Mouse (Mus musculus) MEL (cell line): ENCODE results near the gene Smc3. TPM values are rescaled to one million over a fixed set of nuclear protein-coding genes. Genes with fewer than 3 reads are reported as not detected.

Experiments used
- DNase-seq: peaks from one replicate; pipeline ENCODE4 v3.0.0; 2011; ENCODE audit warnings: low read depth, low spot score
- H3K27ac ChIP-seq: 2 replicates; pipeline ENCODE4 v1.5.1; 2012; ENCODE audit warnings: low read depth, mild to moderate bottlenecking, control low read depth, low read length, moderate library complexity; ENCODE audit not compliant: control insufficient read depth
- H3K27me3 ChIP-seq, 2 experiments: fragments of 150-350 bp in 1 of 2; sonication (generic) in 1 of 2; 2 replicates each; pipeline ENCODE4 v1.6.1; 2012; ENCODE audit warnings: low read length in 2 of 2, mild to moderate bottlenecking in 2 of 2, improper control_type of control experiment in 1 of 2, moderate library complexity in 1 of 2; ENCODE audit not compliant: insufficient read depth in 2 of 2, control insufficient read depth in 1 of 2
- H3K36me3 ChIP-seq, 2 experiments: 2 replicates each; pipeline ENCODE4 v1.6.1; 2012 to 2014; ENCODE audit warnings: low read length in 2 of 2, improper control_type of control experiment in 1 of 2, inconsistent platforms in 1 of 2, mild to moderate bottlenecking in 1 of 2; ENCODE audit not compliant: insufficient read depth in 2 of 2, control insufficient read depth in 1 of 2
- H3K4me1 ChIP-seq, 2 experiments: fragments of 150-350 bp in 1 of 2; sonication (generic) in 1 of 2; 2 replicates each; pipeline ENCODE4 v1.6.1; 2012; ENCODE audit warnings: low read length in 2 of 2, improper control_type of control experiment in 1 of 2, mild to moderate bottlenecking in 1 of 2; ENCODE audit not compliant: insufficient read depth in 2 of 2, control insufficient read depth in 1 of 2
- H3K4me3 ChIP-seq, 2 experiments: fragments of 150-350 bp in 1 of 2; sonication (generic) in 1 of 2; 2 replicates each; pipeline ENCODE4 v1.5.1; 2012; ENCODE audit warnings: low read depth in 2 of 2, low read length in 2 of 2, mild to moderate bottlenecking in 2 of 2, moderate library complexity in 2 of 2, control low read depth in 1 of 2, improper control_type of control experiment in 1 of 2; ENCODE audit not compliant: control insufficient read depth in 1 of 2, insufficient read depth in 1 of 2
- H3K79me2 ChIP-seq: 2 replicates; pipeline ENCODE4 v1.6.1; 2012; ENCODE audit warnings: mild to moderate bottlenecking, low read length, moderate library complexity; ENCODE audit not compliant: control insufficient read depth, poor library complexity, insufficient read depth
- H3K9ac ChIP-seq: 2 replicates; pipeline ENCODE4 v1.6.1; 2012; ENCODE audit warnings: low read depth, mild to moderate bottlenecking, control low read depth, low read length, moderate library complexity; ENCODE audit not compliant: control insufficient read depth, poor library complexity, severe bottlenecking
- H3K9me3 ChIP-seq: fragments of 150-350 bp; sonication (generic); replicated peaks from 2 replicates; pipeline ENCODE4 v1.6.1; 2012; ENCODE audit warnings: mild to moderate bottlenecking, low read length, improper control_type of control experiment, moderate library complexity; ENCODE audit not compliant: insufficient read depth
- CHD1 ChIP-seq: IDR thresholded peaks from 2 replicates; pipeline ENCODE4 v1.6.1; 2012; ENCODE audit warnings: low read depth, mild to moderate bottlenecking, inconsistent platforms, low read length, improper control_type of control experiment
- CHD2 ChIP-seq: IDR thresholded peaks from 2 replicates; pipeline ENCODE4 v1.6.1; 2011; ENCODE audit warnings: low read length, improper control_type of control experiment
- CTCF ChIP-seq, 3 experiments: IDR thresholded peaks in 2 of 3; conservative IDR thresholded peaks in 1 of 3; 2 replicates each; pipeline ENCODE4 v1.5.1; 2011 to 2012; ENCODE audit warnings: low read length in 3 of 3, low read depth in 2 of 3, mild to moderate bottlenecking in 2 of 3, improper control_type of control experiment in 1 of 3, inconsistent platforms in 1 of 3, mixed read lengths in 1 of 3, moderate library complexity in 1 of 3; ENCODE audit not compliant: control insufficient read depth in 1 of 3, insufficient read depth in 1 of 3, poor library complexity in 1 of 3, severe bottlenecking in 1 of 3
- E2F4 ChIP-seq: IDR thresholded peaks from 2 replicates; pipeline ENCODE4 v1.6.1; 2011; ENCODE audit warnings: low read depth, low read length, improper control_type of control experiment, borderline replicate concordance
- ETS1 ChIP-seq: IDR thresholded peaks from 2 replicates; pipeline ENCODE4 v1.6.1; 2012; ENCODE audit warnings: low read depth, mild to moderate bottlenecking, inconsistent platforms, low read length, improper control_type of control experiment, moderate library complexity
- GATA1 ChIP-seq: IDR thresholded peaks from 2 replicates; pipeline ENCODE4 v1.6.1; 2011; ENCODE audit warnings: low read depth, low read length, improper control_type of control experiment
- HCFC1 ChIP-seq: IDR thresholded peaks from 2 replicates; pipeline ENCODE4 v1.6.1; 2012; ENCODE audit warnings: low read depth, mild to moderate bottlenecking, inconsistent platforms, low read length, improper control_type of control experiment, moderate library complexity
- JUND ChIP-seq: IDR thresholded peaks from 2 replicates; pipeline ENCODE4 v1.6.1; 2011; ENCODE audit warnings: low read depth, mild to moderate bottlenecking, improper control_type of control experiment, low read length
- KAT2A ChIP-seq: conservative IDR thresholded peaks from 2 replicates; pipeline ENCODE4 v1.6.1; 2012; ENCODE audit warnings: low read depth, low read length, improper control_type of control experiment, inconsistent platforms
- MAFK ChIP-seq: IDR thresholded peaks from 2 replicates; pipeline ENCODE4 v1.6.1; 2011; ENCODE audit warnings: low read depth, mild to moderate bottlenecking, low read length, improper control_type of control experiment, borderline replicate concordance
- MAX ChIP-seq: IDR thresholded peaks from 2 replicates; pipeline ENCODE4 v1.6.1; 2011; ENCODE audit warnings: low read length, improper control_type of control experiment
- MAZ ChIP-seq: IDR thresholded peaks from 2 replicates; pipeline ENCODE4 v1.6.1; 2012; ENCODE audit warnings: low read depth, mild to moderate bottlenecking, inconsistent platforms, low read length, improper control_type of control experiment
- MYB ChIP-seq: IDR thresholded peaks from 2 replicates; pipeline ENCODE4 v1.6.1; 2011; ENCODE audit warnings: mild to moderate bottlenecking, low read depth, low read length, improper control_type of control experiment
- MYC ChIP-seq: IDR thresholded peaks from 2 replicates; pipeline ENCODE4 v1.6.1; 2011; ENCODE audit warnings: low read depth, mild to moderate bottlenecking, low read length, improper control_type of control experiment, moderate library complexity
- NELFE ChIP-seq: IDR thresholded peaks from 2 replicates; pipeline ENCODE4 v1.6.1; 2011; ENCODE audit warnings: low read depth, low read length, improper control_type of control experiment
- NRF1 ChIP-seq: IDR thresholded peaks from 2 replicates; pipeline ENCODE4 v1.6.1; 2014; ENCODE audit warnings: low read depth, mild to moderate bottlenecking, inconsistent platforms, low read length, improper control_type of control experiment, moderate library complexity; ENCODE audit not compliant: poor library complexity, insufficient read depth, severe bottlenecking
- POLR2A ChIP-seq, 2 experiments: IDR thresholded peaks; 2 replicates each; pipeline ENCODE4 v1.6.1; 2011 to 2012; ENCODE audit warnings: low read length in 2 of 2, mild to moderate bottlenecking in 2 of 2, control low read depth in 1 of 2, improper control_type of control experiment in 1 of 2, low read depth in 1 of 2, moderate library complexity in 1 of 2; ENCODE audit not compliant: control insufficient read depth in 1 of 2, insufficient read depth in 1 of 2, poor library complexity in 1 of 2
- RAD21 ChIP-seq: IDR thresholded peaks from 2 replicates; pipeline ENCODE4 v1.6.1; 2011; ENCODE audit warnings: mild to moderate bottlenecking, low read depth, low read length, improper control_type of control experiment
- RCOR1 ChIP-seq: IDR thresholded peaks from 2 replicates; pipeline ENCODE4 v1.6.1; 2012; ENCODE audit warnings: low read depth, mild to moderate bottlenecking, inconsistent platforms, low read length, improper control_type of control experiment
- SMC3 ChIP-seq: IDR thresholded peaks from 2 replicates; pipeline ENCODE4 v1.6.1; 2011; ENCODE audit warnings: low read depth, low read length, improper control_type of control experiment
- UBTF ChIP-seq: IDR thresholded peaks from 2 replicates; pipeline ENCODE4 v1.6.1; 2012; ENCODE audit warnings: low read depth, mild to moderate bottlenecking, inconsistent platforms, low read length, improper control_type of control experiment, moderate library complexity, borderline replicate concordance; ENCODE audit not compliant: insufficient read depth
- ZC3H11A ChIP-seq: IDR thresholded peaks from 2 replicates; pipeline ENCODE4 v1.6.1; 2012; ENCODE audit warnings: low read depth, mild to moderate bottlenecking, inconsistent platforms, low read length, improper control_type of control experiment
- polyA plus RNA-seq, 2 experiments: library from polyadenylated mRNA; stranded (reverse) in 1 of 2; unstranded in 1 of 2; fragments of >175 nt in 1 of 2; fragments of >200 nt in 1 of 2; gene quantifications; 2 replicates each; pipeline versions ENCODE4 v1.2.1 to v1.2.4; 2012; ENCODE audit warnings: low replicate concordance in 2 of 2, low read depth in 1 of 2; ENCODE audit not compliant: insufficient read length in 2 of 2, insufficient read depth in 1 of 2, missing spikeins in 1 of 2
- total RNA-seq: library from RNA; depleted of rRNA; stranded (reverse); fragments of 300-350 nt; gene quantifications from 2 replicates; pipeline ENCODE4 v1.2.3, GENCODE M21; 2012

The Smc3 gene
- total and polyA plus RNA-seq, 3 experiments = 100 to 129 (median 118) TPM

DNA sequence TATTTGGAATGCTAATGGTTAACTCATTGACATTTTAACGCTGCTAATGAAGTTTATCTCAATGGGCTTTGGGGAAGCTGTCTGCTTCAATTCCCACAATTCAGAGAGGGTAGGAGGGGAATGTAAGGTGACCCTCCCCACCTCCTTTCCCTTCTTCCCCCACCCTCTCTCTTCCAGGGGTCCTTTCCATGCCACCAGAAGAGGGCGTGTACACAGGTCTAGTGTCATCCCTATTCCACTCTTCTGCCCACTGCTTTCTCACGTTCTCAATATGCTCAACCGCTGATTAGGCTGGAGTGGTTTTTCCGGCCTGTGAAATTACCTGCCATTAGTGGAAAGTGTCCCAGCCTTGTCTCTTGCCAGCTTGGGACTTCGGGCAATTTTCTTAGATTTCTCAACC is 43.4 kb upstream of the Smc3 start:
- Histone ChIP-seq H3K9me3 (no peaks in the 10 kb centered on the region), H3K9ac (no peak overlapping the region), H3K79me2 (no peaks in the 10 kb centered on the region), H3K27ac (no peak overlapping the region), H3K36me3 (no peaks in the 10 kb centered on the region), H3K4me1 (no peaks in the 10 kb centered on the region), H3K27me3 (peaks cover 4 to 7% of the 10 kb centered on the region in 2 experiments), H3K4me3 (no peak overlapping the region)
- TF ChIP-seq SMC3 (no peak), MAX (no peak), KAT2A (no peak), MAFK (no peak), NELFE (no peak), HCFC1 (no peak), RAD21 (no peak), POLR2A (IDR thresholded peaks at IDR 0.05; ENCODE audit: control insufficient read depth in 1 of 2, insufficient read depth in 1 of 2, low read depth in 1 of 2, low read length in 2 of 2, poor library complexity in 1 of 2) (no peak), UBTF (no peak), NRF1 (no peak), MYC (no peak)
- no peak for DNase-seq

DNA sequence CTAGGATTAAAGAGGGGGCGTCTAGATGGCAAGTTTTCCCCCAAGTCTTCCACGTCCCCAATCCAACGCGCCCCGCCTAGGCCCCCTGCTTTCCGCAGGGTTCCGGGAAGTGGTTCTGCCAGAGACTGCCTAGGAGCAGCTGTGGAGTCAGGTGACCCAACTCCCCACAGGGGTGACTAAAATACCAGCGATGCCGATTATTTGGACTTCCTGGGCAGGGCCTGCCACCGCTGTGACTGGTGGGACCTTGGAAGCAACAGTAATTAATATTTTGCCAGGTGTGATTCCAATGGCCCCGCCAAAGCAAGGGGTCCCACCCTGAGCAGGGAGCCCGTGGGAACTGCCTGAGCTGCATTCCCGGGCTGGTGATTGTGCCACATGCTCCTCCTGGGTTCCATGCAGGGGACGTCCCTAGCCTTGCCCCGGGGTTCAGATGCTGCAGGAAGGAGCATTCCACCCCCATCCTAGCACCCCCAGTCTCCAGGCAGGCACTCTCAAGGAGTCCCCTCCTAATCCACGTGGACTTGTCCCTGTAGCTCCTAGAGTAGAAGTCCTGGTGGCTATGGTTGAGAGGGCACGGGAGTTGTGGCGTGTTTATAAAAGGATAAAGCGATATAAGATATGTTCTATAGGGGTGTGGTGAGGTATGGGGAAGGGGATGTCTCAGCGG is 42.8 kb upstream of the Smc3 start:
- Histone ChIP-seq H3K36me3 (no peaks in the 10 kb centered on the region), H3K4me1 (no peaks in the 10 kb centered on the region), H3K79me2 (no peaks in the 10 kb centered on the region)
- TF ChIP-seq NRF1 (no peak), ETS1 (no peak), NELFE (no peak), MYB (no peak), SMC3 (no peak), CHD1 (no peak)
- TF ChIP-seq, all 39 proteins: peak for 0
- no peak for DNase-seq
- no peaks in the 10 kb centered on the region for H3K9me3 ChIP-seq
- peaks cover 5 to 10% of the 10 kb centered on the region in 2 experiments for H3K27me3 ChIP-seq
- no peak overlapping the region for H3K9ac ChIP-seq
- H3K4me3 ChIP-seq = no peak overlapping the region
- H3K27ac ChIP-seq = no peak overlapping the region

DNA sequence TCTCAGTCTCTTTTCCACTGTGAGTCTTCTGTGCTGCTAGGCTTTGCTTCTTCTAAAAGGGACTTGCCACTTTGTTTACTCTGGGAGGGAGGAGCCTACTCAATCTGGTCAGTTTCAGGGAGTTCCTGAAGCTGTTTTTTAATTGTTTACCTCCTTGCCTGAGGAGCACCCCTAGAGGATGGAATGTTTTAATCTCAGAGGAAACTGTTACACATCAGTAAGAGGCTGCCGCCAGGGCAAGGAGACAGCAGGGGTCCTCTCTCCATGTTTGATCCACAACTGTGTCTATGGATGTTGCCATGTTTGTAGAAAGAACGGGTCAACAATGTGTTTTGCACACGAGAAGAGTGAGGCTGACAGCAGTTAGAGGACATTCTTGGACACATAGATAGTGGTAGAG is 39.8 kb upstream of the Smc3 start:
- Histone ChIP-seq H3K4me1 (no peaks in the 10 kb centered on the region), H3K36me3 (no peaks in the 10 kb centered on the region), H3K27ac (no peak overlapping the region), H3K27me3 (peaks cover 5 to 12% of the 10 kb centered on the region in 2 experiments), H3K9ac (no peak overlapping the region), H3K4me3 (no peak overlapping the region)
- TF ChIP-seq UBTF = no peak
- no peak for TF ChIP-seq ZC3H11A
- TF ChIP-seq CTCF (IDR thresholded peaks at IDR 0.05 in 2 of 3, conservative IDR thresholded peaks at IDR 0.05 in 1 of 3; ENCODE audit: control insufficient read depth in 1 of 3, insufficient read depth in 1 of 3, low read depth in 2 of 3, low read length in 3 of 3, poor library complexity in 1 of 3, severe bottlenecking in 1 of 3) = no peak
- no peak for TF ChIP-seq GATA1
- no peak for TF ChIP-seq POLR2A (IDR thresholded peaks at IDR 0.05; ENCODE audit: control insufficient read depth in 1 of 2, insufficient read depth in 1 of 2, low read depth in 1 of 2, low read length in 2 of 2, poor library complexity in 1 of 2)
- TF ChIP-seq RCOR1 = no peak
- TF ChIP-seq E2F4 = no peak
- TF ChIP-seq CHD2 = no peak
- TF ChIP-seq KAT2A = no peak
- TF ChIP-seq ETS1 = no peak
- no peak for TF ChIP-seq MAZ
- no peak for TF ChIP-seq JUND
- TF ChIP-seq, all 39 proteins: peak for 0
- Histone ChIP-seq H3K79me2 (no peaks in the 10 kb centered on the region), H3K9me3 (no peaks in the 10 kb centered on the region)
- DNase-seq = no peak
